Mouse (Mus musculus): ENCODE results near the gene Chit1. TPM values are rescaled to one million over a fixed set of nuclear protein-coding genes. Genes with fewer than 3 reads are reported as not detected.

Gene Chit1
- polyA plus RNA-seq, 1 experiment from 2014 or later: not detected

GRCm38 (mm10) chr1:134103861-134104260, 7.2 kb upstream of the Chit1 start:
- Histone ChIP-seq H3K27ac (ENCODE audit: low read length) (no peak overlapping the region), H3K9me3 (ENCODE audit: control insufficient read depth, low read length) (no peaks in the 10 kb centered on the region), H3K9ac (ENCODE audit: low read depth, low read length) (peak overlapping the region; percentile 25; the same call in 1 of the 2 replicates), H3K4me1 (ENCODE audit: control insufficient read depth, insufficient read depth, low read length) (peaks cover 8% of the 10 kb centered on the region), H3K4me3 (ENCODE audit: low read length) (no peak overlapping the region), H3K4me2 (ENCODE audit: low read depth, low read length) (no peak overlapping the region), H3K36me3 (ENCODE audit: control insufficient read depth, insufficient read depth, low read length) (no peaks in the 10 kb centered on the region), H3K27me3 (replicated peaks; ENCODE audit: control insufficient read depth, insufficient read depth, low read length) (no peaks in the 10 kb centered on the region)
- WGBS: 60% methylated on average over 5 of the region's 5 CpGs
- ATAC-seq: no peak

GRCm38 (mm10) chr1:134105043-134105763, 5.8 kb upstream of the Chit1 start:
- H3K4me3 ChIP-seq (ENCODE audit: low read length): no peak overlapping the region
- ATAC-seq: no peak
- H3K9ac ChIP-seq (ENCODE audit: low read depth, low read length): no peak overlapping the region
- WGBS: 80% methylated on average over 11 of the region's 11 CpGs
- H3K4me1 ChIP-seq (ENCODE audit: control insufficient read depth, insufficient read depth, low read length): no peaks in the 10 kb centered on the region
- no peaks in the 10 kb centered on the region for H3K36me3 ChIP-seq (ENCODE audit: control insufficient read depth, insufficient read depth, low read length)
- H3K27ac ChIP-seq (ENCODE audit: low read length): no peak overlapping the region
- H3K27me3 ChIP-seq (replicated peaks; ENCODE audit: control insufficient read depth, insufficient read depth, low read length): no peaks in the 10 kb centered on the region
- no peaks in the 10 kb centered on the region for H3K9me3 ChIP-seq (ENCODE audit: control insufficient read depth, low read length)
- no peak overlapping the region for H3K4me2 ChIP-seq (ENCODE audit: low read depth, low read length)

GRCm38 (mm10) chr1:134105764-134106430, 5.1 kb upstream of the Chit1 start:
- no peaks in the 10 kb centered on the region for H3K36me3 ChIP-seq (ENCODE audit: control insufficient read depth, insufficient read depth, low read length)
- WGBS: 46% methylated on average over 3 of the region's 3 CpGs

GRCm38 (mm10) chr1:134106719-134107118, 4.3 kb upstream of the Chit1 start:
- Histone ChIP-seq H3K4me1 (ENCODE audit: control insufficient read depth, insufficient read depth, low read length) (no peaks in the 10 kb centered on the region), H3K4me3 (ENCODE audit: low read length) (no peak overlapping the region), H3K9ac (ENCODE audit: low read depth, low read length) (no peak overlapping the region), H3K27ac (ENCODE audit: low read length) (no peak overlapping the region), H3K36me3 (ENCODE audit: control insufficient read depth, insufficient read depth, low read length) (no peaks in the 10 kb centered on the region), H3K9me3 (ENCODE audit: control insufficient read depth, low read length) (no peaks in the 10 kb centered on the region), H3K27me3 (replicated peaks; ENCODE audit: control insufficient read depth, insufficient read depth, low read length) (no peaks in the 10 kb centered on the region), H3K4me2 (ENCODE audit: low read depth, low read length) (no peak overlapping the region)
- WGBS: 3% methylated on average over 5 of the region's 5 CpGs
- ATAC-seq: peak; percentile 69

More at GRCm38 (mm10) chr1:134105764-134106430, 5.1 kb upstream of the Chit1 start:
- no peaks in the 10 kb centered on the region for H3K9me3 ChIP-seq (ENCODE audit: control insufficient read depth, low read length)
- H3K9ac ChIP-seq (ENCODE audit: low read depth, low read length): no peak overlapping the region
- no peak overlapping the region for H3K27ac ChIP-seq (ENCODE audit: low read length)
- no peak for ATAC-seq
- H3K4me1 ChIP-seq (ENCODE audit: control insufficient read depth, insufficient read depth, low read length): no peaks in the 10 kb centered on the region
- no peak overlapping the region for H3K4me2 ChIP-seq (ENCODE audit: low read depth, low read length)
- H3K4me3 ChIP-seq (ENCODE audit: low read length): no peak overlapping the region
- H3K27me3 ChIP-seq (replicated peaks; ENCODE audit: control insufficient read depth, insufficient read depth, low read length): no peaks in the 10 kb centered on the region

- Histone ChIP-seq H3K9ac (ENCODE audit: low read depth, low read length) (no peak overlapping the region), H3K27me3 (replicated peaks; ENCODE audit: control insufficient read depth, insufficient read depth, low read length) (no peaks in the 10 kb centered on the region), H3K27ac (ENCODE audit: low read length) (no peak overlapping the region), H3K4me1 (ENCODE audit: control insufficient read depth, insufficient read depth, low read length) (no peaks in the 10 kb centered on the region), H3K4me2 (ENCODE audit: low read depth, low read length) (no peak overlapping the region), H3K36me3 (ENCODE audit: control insufficient read depth, insufficient read depth, low read length) (no peaks in the 10 kb centered on the region), H3K9me3 (ENCODE audit: control insufficient read depth, low read length) (no peaks in the 10 kb centered on the region), H3K4me3 (ENCODE audit: low read length) (no peak overlapping the region)
- 87% methylated on average over 7 of the region's 7 CpGs for WGBS
- ATAC-seq: no peak
These were observed 3.3 kb upstream of the Chit1 start for GRCm38 (mm10) chr1:134107777-134108176.

GRCm38 (mm10) chr1:134110015-134110414, 1.0 kb upstream of the Chit1 start:
- Histone ChIP-seq H3K4me3 (ENCODE audit: low read length) (no peak overlapping the region), H3K9ac (ENCODE audit: low read depth, low read length) (no peak overlapping the region), H3K4me2 (ENCODE audit: low read depth, low read length) (no peak overlapping the region), H3K4me1 (ENCODE audit: control insufficient read depth, insufficient read depth, low read length) (no peaks in the 10 kb centered on the region), H3K27me3 (replicated peaks; ENCODE audit: control insufficient read depth, insufficient read depth, low read length) (no peaks in the 10 kb centered on the region), H3K27ac (ENCODE audit: low read length) (no peak overlapping the region), H3K36me3 (ENCODE audit: control insufficient read depth, insufficient read depth, low read length) (no peaks in the 10 kb centered on the region), H3K9me3 (ENCODE audit: control insufficient read depth, low read length) (no peaks in the 10 kb centered on the region)
- ATAC-seq: no peak
- 91% methylated on average over 3 of the region's 3 CpGs for WGBS

GRCm38 (mm10) chr1:134110449-134110848, 593 bp upstream of the Chit1 start:
- no peak overlapping the region for H3K27ac ChIP-seq (ENCODE audit: low read length)

GRCm38 (mm10) chr1:134113560-134113959, 2.5 kb downstream of the Chit1 start:
- ATAC-seq: no peak
- H3K27ac ChIP-seq (ENCODE audit: low read length): no peak overlapping the region
- H3K4me2 ChIP-seq (ENCODE audit: low read depth, low read length): no peak overlapping the region
- no peaks in the 10 kb centered on the region for H3K36me3 ChIP-seq (ENCODE audit: control insufficient read depth, insufficient read depth, low read length)
- H3K27me3 ChIP-seq (replicated peaks; ENCODE audit: control insufficient read depth, insufficient read depth, low read length): no peaks in the 10 kb centered on the region
- H3K9ac ChIP-seq (ENCODE audit: low read depth, low read length): no peak overlapping the region
- 64% methylated on average over 5 of the region's 5 CpGs for WGBS
- no peak overlapping the region for H3K4me3 ChIP-seq (ENCODE audit: low read length)
- no peaks in the 10 kb centered on the region for H3K9me3 ChIP-seq (ENCODE audit: control insufficient read depth, low read length)
- no peaks in the 10 kb centered on the region for H3K4me1 ChIP-seq (ENCODE audit: control insufficient read depth, insufficient read depth, low read length)

More at GRCm38 (mm10) chr1:134110449-134110848, 593 bp upstream of the Chit1 start:
- ATAC-seq: peak; percentile 61
- H3K4me1 ChIP-seq (ENCODE audit: control insufficient read depth, insufficient read depth, low read length): no peaks in the 10 kb centered on the region
- WGBS: 74% methylated on average over 5 of the region's 5 CpGs
- H3K27me3 ChIP-seq (replicated peaks; ENCODE audit: control insufficient read depth, insufficient read depth, low read length): no peaks in the 10 kb centered on the region
- H3K36me3 ChIP-seq (ENCODE audit: control insufficient read depth, insufficient read depth, low read length): no peaks in the 10 kb centered on the region
- no peak overlapping the region for H3K4me3 ChIP-seq (ENCODE audit: low read length)
- no peak overlapping the region for H3K9ac ChIP-seq (ENCODE audit: low read depth, low read length)
- H3K9me3 ChIP-seq (ENCODE audit: control insufficient read depth, low read length): no peaks in the 10 kb centered on the region
- H3K4me2 ChIP-seq (ENCODE audit: low read depth, low read length): no peak overlapping the region

GRCm38 (mm10) chr1:134114018-134114417, 3.0 kb downstream of the Chit1 start:
- no peaks in the 10 kb centered on the region for H3K27me3 ChIP-seq (replicated peaks; ENCODE audit: control insufficient read depth, insufficient read depth, low read length)
- H3K4me3 ChIP-seq (ENCODE audit: low read length): no peak overlapping the region
- 81% methylated on average over 7 of the region's 7 CpGs for WGBS
- no peaks in the 10 kb centered on the region for H3K4me1 ChIP-seq (ENCODE audit: control insufficient read depth, insufficient read depth, low read length)
- no peak overlapping the region for H3K9ac ChIP-seq (ENCODE audit: low read depth, low read length)
- no peak for ATAC-seq
- no peaks in the 10 kb centered on the region for H3K9me3 ChIP-seq (ENCODE audit: control insufficient read depth, low read length)
- no peak overlapping the region for H3K4me2 ChIP-seq (ENCODE audit: low read depth, low read length)
- no peaks in the 10 kb centered on the region for H3K36me3 ChIP-seq (ENCODE audit: control insufficient read depth, insufficient read depth, low read length)
- no peak overlapping the region for H3K27ac ChIP-seq (ENCODE audit: low read length)
